Mouse (Mus musculus): Measurements from ENCODE around the gene Tmem132e. TPM values are rescaled to one million over a fixed set of nuclear protein-coding genes. Genes with fewer than 3 reads are reported as not detected.
A peak's percentile ranks its signal among the peaks of the same experiment; 100 is the strongest.

The Tmem132e gene
- polyA plus RNA-seq, 1 experiment from 2014 or later: 2.0 TPM

DNA sequence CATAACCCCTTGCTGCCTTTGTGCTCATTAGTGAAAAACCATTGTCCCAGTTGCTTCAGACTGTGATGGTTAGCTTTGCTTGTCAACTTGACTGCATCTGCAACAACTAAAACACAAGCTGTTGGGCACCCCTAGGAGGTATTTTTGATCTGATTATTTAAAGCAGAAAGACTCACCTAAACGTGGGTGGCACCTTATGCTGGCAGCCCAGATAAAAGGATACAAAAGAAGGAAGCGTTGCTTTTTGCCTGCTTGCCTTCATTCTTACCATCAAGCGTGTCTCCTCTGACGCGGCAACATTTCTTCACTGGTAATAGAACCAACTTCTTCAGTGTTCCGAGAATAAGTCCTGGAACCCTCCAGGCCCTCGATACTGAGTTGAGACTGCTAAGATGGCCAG, 72.6 kb downstream of the Tmem132e start:
- Histone ChIP-seq H3K4me3 (ENCODE audit: low read depth, low read length) (no peak overlapping the region), H3K9me3 (ENCODE audit: control insufficient read depth, low read length) (no peaks in the 10 kb centered on the region), H3K27me3 (replicated peaks; ENCODE audit: control insufficient read depth, insufficient read depth, low read length) (no peaks in the 10 kb centered on the region), H3K9ac (ENCODE audit: low read depth, low read length) (no peak overlapping the region), H3K36me3 (ENCODE audit: control insufficient read depth, insufficient read depth, low read length) (no peaks in the 10 kb centered on the region), H3K4me2 (ENCODE audit: low read depth, low read length) (no peak overlapping the region), H3K4me1 (ENCODE audit: control insufficient read depth, insufficient read depth, low read length) (no peaks in the 10 kb centered on the region), H3K27ac (replicated peaks; ENCODE audit: low read depth, low read length) (no peak overlapping the region)
- ATAC-seq (ENCODE audit: low read depth) (no peak), DNase-seq (ENCODE audit: low spot score) (no peak)
- 87% methylated on average over 7 of the region's 7 CpGs for WGBS

DNA sequence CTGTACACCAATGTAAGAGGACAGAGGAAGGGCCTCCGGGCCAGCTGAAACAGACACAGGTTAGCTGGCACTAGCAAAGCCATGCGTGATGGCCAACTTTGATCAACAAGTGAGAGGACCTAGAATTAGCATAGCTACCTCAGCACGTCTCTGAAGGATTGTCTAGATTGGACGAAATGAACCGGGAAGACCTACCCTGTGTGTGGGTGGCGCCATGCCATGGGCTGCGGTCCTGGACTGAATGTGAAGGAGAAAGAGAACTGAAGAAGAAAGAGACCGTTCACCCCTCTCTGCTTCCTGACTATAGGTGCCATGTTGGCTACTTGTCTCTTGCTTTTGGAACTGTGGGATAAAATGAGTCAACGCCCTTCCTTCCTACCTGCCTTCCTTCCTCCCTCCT, 76.8 kb downstream of the Tmem132e start:
- no peak for DNase-seq (ENCODE audit: low spot score)
- H3K9ac ChIP-seq (ENCODE audit: low read depth, low read length): no peak overlapping the region
- H3K4me1 ChIP-seq (ENCODE audit: control insufficient read depth, insufficient read depth, low read length): no peaks in the 10 kb centered on the region
- no peak overlapping the region for H3K4me2 ChIP-seq (ENCODE audit: low read depth, low read length)
- no peaks in the 10 kb centered on the region for H3K27me3 ChIP-seq (replicated peaks; ENCODE audit: control insufficient read depth, insufficient read depth, low read length)
- no peaks in the 10 kb centered on the region for H3K9me3 ChIP-seq (ENCODE audit: control insufficient read depth, low read length)
- H3K27ac ChIP-seq (replicated peaks; ENCODE audit: low read depth, low read length): no peak overlapping the region
- no peaks in the 10 kb centered on the region for H3K36me3 ChIP-seq (ENCODE audit: control insufficient read depth, insufficient read depth, low read length)
- ATAC-seq (ENCODE audit: low read depth): no peak
- 93% methylated on average over 9 of the region's 9 CpGs for WGBS
- no peak overlapping the region for H3K4me3 ChIP-seq (ENCODE audit: low read depth, low read length)

DNA sequence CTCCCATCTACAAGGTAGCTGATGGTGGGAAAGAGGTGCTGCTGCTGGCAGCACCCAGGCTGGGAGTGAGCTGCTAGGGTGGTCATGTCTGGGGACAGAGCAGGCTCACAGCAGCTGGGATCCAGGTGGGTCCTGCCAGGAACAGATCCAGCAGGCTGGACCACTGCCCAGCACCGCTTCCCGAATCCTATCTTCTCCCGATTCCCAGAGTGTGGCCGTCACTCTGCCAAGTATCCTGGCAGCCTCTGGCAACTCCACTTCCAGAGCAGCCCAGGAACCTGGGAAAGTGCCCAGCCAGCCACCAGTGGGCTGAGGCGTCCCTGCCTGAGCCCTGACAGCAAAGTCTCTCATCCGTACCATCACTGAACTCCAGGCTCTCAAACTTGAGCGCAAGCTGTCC, 78.5 kb downstream of the Tmem132e start:
- Histone ChIP-seq H3K9ac (ENCODE audit: low read depth, low read length) (no peak overlapping the region), H3K9me3 (ENCODE audit: control insufficient read depth, low read length) (no peaks in the 10 kb centered on the region), H3K4me1 (ENCODE audit: control insufficient read depth, insufficient read depth, low read length) (no peaks in the 10 kb centered on the region), H3K27me3 (replicated peaks; ENCODE audit: control insufficient read depth, insufficient read depth, low read length) (no peaks in the 10 kb centered on the region), H3K36me3 (ENCODE audit: control insufficient read depth, insufficient read depth, low read length) (no peaks in the 10 kb centered on the region), H3K27ac (replicated peaks; ENCODE audit: low read depth, low read length) (no peak overlapping the region), H3K4me2 (ENCODE audit: low read depth, low read length) (no peak overlapping the region), H3K4me3 (ENCODE audit: low read depth, low read length) (no peak overlapping the region)
- 74% methylated on average over 7 of the region's 7 CpGs for WGBS
- DNase-seq (ENCODE audit: low spot score) (no peak), ATAC-seq (ENCODE audit: low read depth) (no peak)

DNA sequence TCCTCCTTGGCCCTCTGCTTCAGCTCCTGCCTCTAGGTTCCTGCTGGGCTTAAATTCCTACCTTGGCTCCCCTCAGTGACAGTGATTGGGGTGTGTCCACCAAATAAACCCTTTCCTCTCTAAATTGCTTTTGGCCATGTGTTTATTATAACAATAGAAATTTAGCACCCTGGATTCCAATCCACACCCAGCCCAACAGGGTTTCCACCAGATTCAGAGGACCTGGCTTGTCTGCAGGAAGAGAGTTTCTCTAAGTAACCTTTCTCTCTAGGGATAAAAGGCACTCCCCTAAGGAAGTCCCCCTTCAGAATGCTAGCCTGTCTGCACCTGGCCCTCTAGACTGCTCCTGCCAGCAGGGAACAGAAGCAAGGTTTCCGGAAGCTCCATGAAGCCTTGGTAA, 82.4 kb downstream of the Tmem132e start:
- 81% methylated on average over 1 of the region's 1 CpGs for WGBS

DNA sequence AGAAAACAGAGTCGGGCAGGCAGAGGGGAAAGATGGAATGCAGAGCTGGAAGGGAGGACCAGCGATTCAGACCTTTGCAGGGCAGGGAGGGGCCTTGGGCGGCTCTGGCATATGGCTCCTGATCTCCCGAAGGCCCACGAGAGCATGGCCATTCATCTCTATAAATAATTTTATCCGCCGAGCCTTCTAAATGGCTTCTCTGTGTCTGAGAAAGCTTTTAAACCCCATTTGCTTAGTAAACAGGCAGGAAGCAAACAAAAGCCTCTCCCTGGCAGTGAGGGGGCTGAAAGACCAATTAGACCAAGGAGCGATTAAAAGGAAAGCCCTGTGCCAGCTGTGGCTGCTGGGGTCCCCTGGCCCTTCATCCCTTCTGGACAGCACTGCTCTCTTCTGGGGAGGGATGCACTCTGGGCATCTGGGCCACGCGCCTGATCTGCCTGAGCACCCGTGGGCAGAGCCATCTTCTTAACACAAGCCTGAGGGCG, 84.5 kb downstream of the Tmem132e start:
- H3K4me3 ChIP-seq (ENCODE audit: low read depth, low read length): no peak overlapping the region
- DNase-seq (ENCODE audit: low spot score): no peak
- no peak for ATAC-seq (ENCODE audit: low read depth)

More for the DNA sequence above, 82.4 kb downstream of the Tmem132e start:
- Histone ChIP-seq H3K4me3 (ENCODE audit: low read depth, low read length) (no peak overlapping the region), H3K36me3 (ENCODE audit: control insufficient read depth, insufficient read depth, low read length) (no peaks in the 10 kb centered on the region), H3K4me2 (ENCODE audit: low read depth, low read length) (no peak overlapping the region), H3K27me3 (replicated peaks; ENCODE audit: control insufficient read depth, insufficient read depth, low read length) (no peaks in the 10 kb centered on the region; the same call in 1 of the 2 replicates), H3K4me1 (ENCODE audit: control insufficient read depth, insufficient read depth, low read length) (no peaks in the 10 kb centered on the region), H3K9me3 (ENCODE audit: control insufficient read depth, low read length) (no peaks in the 10 kb centered on the region), H3K27ac (replicated peaks; ENCODE audit: low read depth, low read length) (no peak overlapping the region), H3K9ac (ENCODE audit: low read depth, low read length) (no peak overlapping the region)
- no peak for DNase-seq (ENCODE audit: low spot score)
- no peak for ATAC-seq (ENCODE audit: low read depth)

DNA sequence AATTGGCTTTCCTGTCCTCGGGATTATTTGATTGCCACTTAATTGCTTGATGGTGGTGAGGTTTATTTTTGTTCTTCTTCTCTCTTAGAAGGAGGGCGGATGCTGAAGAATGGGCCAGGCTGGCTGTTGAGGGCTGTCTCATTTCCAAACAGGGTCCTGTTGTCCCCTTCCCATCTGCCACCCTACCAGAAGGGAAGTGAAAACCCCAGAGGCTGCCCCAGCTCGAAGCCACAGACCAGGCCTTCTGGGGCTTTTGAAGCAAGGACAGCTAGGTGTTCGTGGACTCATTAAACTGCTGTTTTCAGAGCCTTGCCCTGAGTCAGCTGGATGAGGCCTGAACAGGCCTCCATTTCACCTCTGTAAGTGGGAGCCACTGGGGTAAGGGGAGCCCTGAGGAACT, 87.4 kb downstream of the Tmem132e start:
- ATAC-seq (ENCODE audit: low read depth) (no peak), DNase-seq (ENCODE audit: low spot score) (no peak)
- H3K36me3 ChIP-seq (ENCODE audit: control insufficient read depth, insufficient read depth, low read length): no peaks in the 10 kb centered on the region
- H3K4me1 ChIP-seq (ENCODE audit: control insufficient read depth, insufficient read depth, low read length): no peaks in the 10 kb centered on the region
- no peak overlapping the region for H3K4me2 ChIP-seq (ENCODE audit: low read depth, low read length)
- H3K9me3 ChIP-seq (ENCODE audit: control insufficient read depth, low read length): no peaks in the 10 kb centered on the region
- no peak overlapping the region for H3K27ac ChIP-seq (replicated peaks; ENCODE audit: low read depth, low read length)
- no peaks in the 10 kb centered on the region; the same call in 1 of the 2 replicates for H3K27me3 ChIP-seq (replicated peaks; ENCODE audit: control insufficient read depth, insufficient read depth, low read length)
- H3K4me3 ChIP-seq (ENCODE audit: low read depth, low read length): no peak overlapping the region
- no peak overlapping the region for H3K9ac ChIP-seq (ENCODE audit: low read depth, low read length)
- WGBS: 70% methylated on average over 4 of the region's 4 CpGs

More for the DNA sequence above, 84.5 kb downstream of the Tmem132e start:
- WGBS: 46% methylated on average over 12 of the region's 12 CpGs
- Histone ChIP-seq H3K4me1 (ENCODE audit: control insufficient read depth, insufficient read depth, low read length) (no peaks in the 10 kb centered on the region), H3K36me3 (ENCODE audit: control insufficient read depth, insufficient read depth, low read length) (no peaks in the 10 kb centered on the region), H3K27ac (replicated peaks; ENCODE audit: low read depth, low read length) (no peak overlapping the region), H3K4me2 (ENCODE audit: low read depth, low read length) (no peak overlapping the region), H3K27me3 (replicated peaks; ENCODE audit: control insufficient read depth, insufficient read depth, low read length) (no peaks in the 10 kb centered on the region; the same call in 1 of the 2 replicates), H3K9me3 (ENCODE audit: control insufficient read depth, low read length) (no peaks in the 10 kb centered on the region), H3K9ac (ENCODE audit: low read depth, low read length) (no peak overlapping the region)

DNA sequence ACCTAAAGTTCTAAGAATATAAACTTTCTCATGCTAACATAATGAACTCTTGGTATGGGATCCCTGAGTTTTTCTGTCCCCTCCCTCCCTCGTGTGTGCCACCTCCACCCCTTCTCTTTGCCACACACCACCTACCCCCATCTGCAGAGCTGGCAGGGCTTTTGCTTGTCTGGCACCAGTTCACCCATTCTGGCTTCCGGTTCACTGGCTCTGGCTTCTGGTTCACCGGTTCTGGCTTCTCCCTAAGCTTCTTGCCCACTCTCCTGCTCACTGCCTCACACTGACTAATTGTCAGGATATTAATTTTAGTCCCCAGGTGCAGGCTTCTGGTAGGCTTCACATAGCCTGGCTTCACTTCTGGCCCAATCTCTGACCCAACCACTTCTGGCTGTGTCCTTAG, 88.7 kb downstream of the Tmem132e start:
- H3K4me3 ChIP-seq (ENCODE audit: low read depth, low read length): no peak overlapping the region
- H3K4me1 ChIP-seq (ENCODE audit: control insufficient read depth, insufficient read depth, low read length): no peaks in the 10 kb centered on the region
- no peaks in the 10 kb centered on the region for H3K36me3 ChIP-seq (ENCODE audit: control insufficient read depth, insufficient read depth, low read length)
- no peaks in the 10 kb centered on the region; the same call in 1 of the 2 replicates for H3K27me3 ChIP-seq (replicated peaks; ENCODE audit: control insufficient read depth, insufficient read depth, low read length)
- no peaks in the 10 kb centered on the region for H3K9me3 ChIP-seq (ENCODE audit: control insufficient read depth, low read length)
- WGBS: 83% methylated on average over 3 of the region's 3 CpGs
- ATAC-seq (ENCODE audit: low read depth) (no peak), DNase-seq (ENCODE audit: low spot score) (no peak)
- H3K9ac ChIP-seq (ENCODE audit: low read depth, low read length): no peak overlapping the region
- no peak overlapping the region for H3K27ac ChIP-seq (replicated peaks; ENCODE audit: low read depth, low read length)
- H3K4me2 ChIP-seq (ENCODE audit: low read depth, low read length): no peak overlapping the region

DNA sequence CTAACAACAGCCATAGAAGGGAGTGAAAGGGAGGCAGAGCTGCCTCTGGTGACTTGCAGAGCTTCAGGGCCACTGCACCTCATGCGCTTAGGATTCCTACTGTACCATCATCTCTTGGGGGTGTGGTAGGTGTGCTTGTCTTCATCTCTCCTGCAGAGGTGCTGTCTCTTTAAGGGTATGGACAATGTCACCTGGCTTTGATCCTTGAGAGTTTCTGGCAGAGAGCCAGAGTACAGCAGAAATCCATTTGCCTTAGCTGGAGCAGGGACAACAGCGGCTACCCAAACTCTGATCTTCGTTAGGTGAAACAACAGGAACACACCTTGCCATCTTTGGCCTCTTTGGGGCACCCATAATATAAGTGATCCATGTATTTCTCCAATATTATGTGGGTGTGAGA, 92.2 kb downstream of the Tmem132e start:
- Histone ChIP-seq H3K9me3 (ENCODE audit: control insufficient read depth, low read length) (no peaks in the 10 kb centered on the region), H3K9ac (ENCODE audit: low read depth, low read length) (no peak overlapping the region), H3K4me3 (ENCODE audit: low read depth, low read length) (no peak overlapping the region), H3K4me2 (ENCODE audit: low read depth, low read length) (no peak overlapping the region), H3K36me3 (ENCODE audit: control insufficient read depth, insufficient read depth, low read length) (no peaks in the 10 kb centered on the region), H3K27me3 (replicated peaks; ENCODE audit: control insufficient read depth, insufficient read depth, low read length) (no peaks in the 10 kb centered on the region), H3K27ac (replicated peaks; ENCODE audit: low read depth, low read length) (no peak overlapping the region), H3K4me1 (ENCODE audit: control insufficient read depth, insufficient read depth, low read length) (no peaks in the 10 kb centered on the region)
- ATAC-seq (ENCODE audit: low read depth): no peak
- 60% methylated on average over 3 of the region's 3 CpGs for WGBS
- no peak for DNase-seq (ENCODE audit: low spot score)

DNA sequence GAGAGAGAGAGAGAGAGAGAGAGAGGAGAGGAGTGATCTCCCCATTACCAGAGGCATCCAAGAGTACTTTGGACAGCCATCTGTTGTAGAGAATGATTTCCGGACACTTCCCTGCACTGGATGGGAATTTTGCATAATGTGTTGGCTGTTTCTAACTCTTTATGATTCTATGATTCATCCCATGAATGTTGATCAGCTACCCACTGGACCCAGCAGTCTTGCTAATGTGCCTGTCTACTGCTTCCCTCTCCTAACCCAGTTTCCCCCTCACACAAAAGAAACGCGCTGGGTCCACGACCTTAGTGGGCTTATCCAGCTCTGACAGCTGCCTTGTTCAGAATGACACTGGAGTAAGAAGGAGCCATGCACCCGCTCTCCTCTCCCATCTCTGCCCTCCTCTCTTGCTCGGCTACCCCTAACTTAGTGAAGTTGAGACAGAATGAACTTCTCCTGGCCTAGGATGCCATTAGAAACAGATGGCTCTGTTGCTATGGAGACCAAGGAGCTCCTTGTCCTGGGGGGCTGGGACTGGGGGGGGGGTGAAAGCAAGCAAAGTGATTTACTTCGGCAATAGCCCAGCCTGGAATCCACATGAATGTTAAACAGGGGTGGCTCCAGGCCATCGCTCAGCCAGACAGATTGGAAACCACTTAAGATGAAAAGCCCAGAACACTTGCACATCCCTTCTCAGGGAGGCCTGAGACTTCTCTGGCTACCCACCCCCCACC, 98.8 kb downstream of the Tmem132e start:
- Histone ChIP-seq H3K4me2 (ENCODE audit: low read depth, low read length) (no peak overlapping the region), H3K4me1 (ENCODE audit: control insufficient read depth, insufficient read depth, low read length) (no peaks in the 10 kb centered on the region), H3K9ac (ENCODE audit: low read depth, low read length) (no peak overlapping the region), H3K27ac (replicated peaks; ENCODE audit: low read depth, low read length) (no peak overlapping the region), H3K9me3 (ENCODE audit: control insufficient read depth, low read length) (no peaks in the 10 kb centered on the region), H3K27me3 (replicated peaks; ENCODE audit: control insufficient read depth, insufficient read depth, low read length) (no peaks in the 10 kb centered on the region), H3K36me3 (ENCODE audit: control insufficient read depth, insufficient read depth, low read length) (no peaks in the 10 kb centered on the region), H3K4me3 (ENCODE audit: low read depth, low read length) (no peak overlapping the region)
- WGBS: 44% methylated on average over 8 of the region's 8 CpGs
- ATAC-seq (ENCODE audit: low read depth): peak; percentile 22; the same call in 1 of the 2 replicates
- DNase-seq (ENCODE audit: low spot score): peak; percentile 24

All from embryonic facial prominence, embryonic 14.5 days (tissue).